In the genomic region with DNA sequence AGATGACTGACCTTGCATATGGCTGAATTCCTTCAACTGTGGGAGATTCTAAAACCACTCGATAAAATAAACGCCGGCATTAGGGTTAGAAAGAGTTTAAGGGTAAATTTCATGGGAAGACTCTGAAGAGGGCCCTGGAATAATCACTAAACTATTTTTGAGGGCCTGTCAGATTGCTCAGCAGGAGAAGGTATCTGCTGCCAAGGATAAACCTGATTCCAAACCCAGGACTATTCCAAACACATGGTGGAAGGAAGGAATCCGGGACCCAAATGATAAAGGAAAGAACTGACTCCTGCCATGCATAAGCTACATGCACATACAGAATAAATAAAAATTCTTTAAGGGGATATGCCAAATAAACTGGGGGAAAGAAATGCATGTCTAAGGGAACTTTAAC, we compare ENCODE assay signal across 14 mouse cellular contexts.
A peak's percentile ranks its signal among the peaks of the same experiment; 100 is the strongest.
DNase-seq lines count a peak whose midpoint lies in the region.
"Had no signal": no experiment of that assay in that cellular context is flagged by ENCODE, and none has a peak within 500 bp of the region (broad histone marks: within the 10 kb centered on the region; RNA-seq: fewer than 3 reads in every experiment).

No protein-coding gene starts in this region.

- DNase-seq in cerebellum, postnatal 10 days = peak; percentile 51 to 60
- DNase-seq in cerebellum, adult 9-11 months = no peak
- peak; percentile 19 to 65 for DNase-seq in cerebellum, postnatal 14 days
- no peak for DNase-seq in cerebellum, adult 11 months
- peak; percentile 22 to 37 for DNase-seq in cerebellum, postnatal 25 days
- no peak for DNase-seq in cerebellum, adult 8-10 months
- DNase-seq: adrenal gland, adult 2 months; adrenal gland, adult 8-10 months; adrenal gland, postnatal 10 days; adrenal gland, postnatal 14 days; adrenal gland, postnatal 25 days; adrenal gland, postnatal 36 days; B cell, adult 2 months; cerebellum, adult 11-12 months had no signal

Comparison
In these comparisons a context has a peak if more than half of its experiments do, and no peak if none do; other contexts are left out.
1. DNase-seq: peak in cerebellum, postnatal 10 days (2 of 2), cerebellum, postnatal 14 days (2 of 2) and cerebellum, postnatal 25 days (2 of 2); none in cerebellum, adult 9-11 months (single experiment), cerebellum, adult 11 months (single experiment) and cerebellum, adult 8-10 months (single experiment).